Mouse (Mus musculus): Measurements from ENCODE around the gene Ppp1r12a.
A peak's percentile ranks its signal among the peaks of the same experiment; 100 is the strongest.

Gene Ppp1r12a

GRCm38 (mm10) chr10:108161261-108162256 is at the start of gene Ppp1r12a:
Gene Ppp1r12a (plus strand): TSS chr10:108162193.
- DNase-seq (ENCODE audit: low read depth) = peak; percentile 99

- DNase-seq (ENCODE audit: low read depth) = peak; percentile 25
Observed at GRCm38 (mm10) chr10:108113361-108114237, 48.4 kb upstream of the Ppp1r12a start.

- DNase-seq (ENCODE audit: low read depth) = no peak
Observed at GRCm38 (mm10) chr10:108118200-108119163, 43.5 kb upstream of the Ppp1r12a start.

- no peak for DNase-seq (ENCODE audit: low read depth)
Observed at GRCm38 (mm10) chr10:108119416-108119815, 42.6 kb upstream of the Ppp1r12a start.

GRCm38 (mm10) chr10:108124934-108125599 is 36.9 kb upstream of the Ppp1r12a start:
- no peak for DNase-seq (ENCODE audit: low read depth)

GRCm38 (mm10) chr10:108129167-108129566 is 32.8 kb upstream of the Ppp1r12a start:
- DNase-seq (ENCODE audit: low read depth) = no peak

- no peak for DNase-seq (ENCODE audit: low read depth)
Observed at GRCm38 (mm10) chr10:108131858-108132257, 30.1 kb upstream of the Ppp1r12a start.

GRCm38 (mm10) chr10:108133253-108133652 is 28.7 kb upstream of the Ppp1r12a start:
- no peak for DNase-seq (ENCODE audit: low read depth)

GRCm38 (mm10) chr10:108133745-108134144 is 28.2 kb upstream of the Ppp1r12a start:
- no peak for DNase-seq (ENCODE audit: low read depth)

GRCm38 (mm10) chr10:108138347-108138746 is 23.6 kb upstream of the Ppp1r12a start:
- DNase-seq (ENCODE audit: low read depth) = no peak

GRCm38 (mm10) chr10:108139788-108140187 is 22.2 kb upstream of the Ppp1r12a start:
- DNase-seq (ENCODE audit: low read depth) = no peak

GRCm38 (mm10) chr10:108140742-108141141 is 21.3 kb upstream of the Ppp1r12a start:
- no peak for DNase-seq (ENCODE audit: low read depth)

- no peak for DNase-seq (ENCODE audit: low read depth)
Observed at GRCm38 (mm10) chr10:108143991-108144525, 17.9 kb upstream of the Ppp1r12a start.

- DNase-seq (ENCODE audit: low read depth) = no peak
Observed at GRCm38 (mm10) chr10:108145701-108146100, 16.3 kb upstream of the Ppp1r12a start.

- DNase-seq (ENCODE audit: low read depth) = no peak
Observed at GRCm38 (mm10) chr10:108147031-108147430, 15.0 kb upstream of the Ppp1r12a start.

- peak; percentile 39 for DNase-seq (ENCODE audit: low read depth)
Observed at GRCm38 (mm10) chr10:108153301-108153700, 8.7 kb upstream of the Ppp1r12a start.

- DNase-seq (ENCODE audit: low read depth) = no peak
Observed at GRCm38 (mm10) chr10:108155042-108155686, 6.8 kb upstream of the Ppp1r12a start.

- no peak for DNase-seq (ENCODE audit: low read depth)
Observed at GRCm38 (mm10) chr10:108155687-108156067, 6.3 kb upstream of the Ppp1r12a start.

GRCm38 (mm10) chr10:108156128-108156527 is 5.9 kb upstream of the Ppp1r12a start:
- no peak for DNase-seq (ENCODE audit: low read depth)

GRCm38 (mm10) chr10:108159002-108159401 is 3.0 kb upstream of the Ppp1r12a start:
- DNase-seq (ENCODE audit: low read depth) = no peak

Data from NIH3T3 (cell line).